Mouse (Mus musculus): Measurements from ENCODE around the gene Dcp1b.

GRCm38 (mm10) chr6:119225731-119226130 lies 50.7 kb downstream of the Dcp1b start:
- no peak for TF ChIP-seq CTCF (IDR thresholded peaks at IDR 0.05; ENCODE audit: low read depth, low read length)
- no peak for TF ChIP-seq POLR2A (IDR thresholded peaks at IDR 0.05; ENCODE audit: extremely low read depth, insufficient read depth, low read length)
